Mouse (Mus musculus): ENCODE measurements around the gene Atf7ip2. TPM values are rescaled to one million over a fixed set of nuclear protein-coding genes. Genes with fewer than 3 reads are reported as not detected.
"Not testable (repeated sequence)": the region's sequence is repeated elsewhere in the genome, so short reads cannot be mapped to it uniquely, and the experiment has no call there.

Atf7ip2 gene
- polyA plus RNA-seq, 1 experiment from 2014 or later, result 0.19 TPM

- Histone ChIP-seq H3K9ac (replicated peaks) (no peak overlapping the region), H3K27me3 (no peaks in the 10 kb centered on the region), H3K4me2 (replicated peaks) (no peak overlapping the region), H3K36me3 (no peaks in the 10 kb centered on the region), H3K27ac (replicated peaks) (no peak overlapping the region), H3K4me1 (no peaks in the 10 kb centered on the region), H3K4me3 (no peak overlapping the region), H3K9me3 (no peaks in the 10 kb centered on the region)
- no peak for ATAC-seq (replicated peaks)
Measured at GRCm38 (mm10) chr16:10236601-10237000, 44.1 kb downstream of the Atf7ip2 start.

- Histone ChIP-seq H3K27me3 (no peaks in the 10 kb centered on the region), H3K9me3 (no peaks in the 10 kb centered on the region), H3K4me2 (replicated peaks) (no peak overlapping the region), H3K27ac (replicated peaks) (no peak overlapping the region), H3K9ac (replicated peaks) (no peak overlapping the region), H3K36me3 (no peaks in the 10 kb centered on the region), H3K4me3 (no peak overlapping the region), H3K4me1 (peaks cover 3% of the 10 kb centered on the region; the same call in 1 of the 2 replicates)
- 17% methylated on average over 1 of the region's 1 CpGs for WGBS
- no peak for ATAC-seq (replicated peaks)
Measured at GRCm38 (mm10) chr16:10253993-10254392, 61.5 kb downstream of the Atf7ip2 start.

GRCm38 (mm10) chr16:10272256-10272655 lies 79.7 kb downstream of the Atf7ip2 start:
- peaks cover 5% of the 10 kb centered on the region; the same call in 1 of the 2 replicates for H3K9me3 ChIP-seq
- no peak overlapping the region for H3K4me2 ChIP-seq (replicated peaks)
- no peaks in the 10 kb centered on the region for H3K4me1 ChIP-seq
- no peak overlapping the region for H3K27ac ChIP-seq (replicated peaks)
- H3K9ac ChIP-seq (replicated peaks), result no peak overlapping the region
- 28% methylated on average over 3 of the region's 3 CpGs for WGBS
- no peak overlapping the region for H3K4me3 ChIP-seq
- no peak for ATAC-seq (replicated peaks)
- H3K27me3 ChIP-seq, result no peaks in the 10 kb centered on the region
- no peaks in the 10 kb centered on the region for H3K36me3 ChIP-seq

DNA sequence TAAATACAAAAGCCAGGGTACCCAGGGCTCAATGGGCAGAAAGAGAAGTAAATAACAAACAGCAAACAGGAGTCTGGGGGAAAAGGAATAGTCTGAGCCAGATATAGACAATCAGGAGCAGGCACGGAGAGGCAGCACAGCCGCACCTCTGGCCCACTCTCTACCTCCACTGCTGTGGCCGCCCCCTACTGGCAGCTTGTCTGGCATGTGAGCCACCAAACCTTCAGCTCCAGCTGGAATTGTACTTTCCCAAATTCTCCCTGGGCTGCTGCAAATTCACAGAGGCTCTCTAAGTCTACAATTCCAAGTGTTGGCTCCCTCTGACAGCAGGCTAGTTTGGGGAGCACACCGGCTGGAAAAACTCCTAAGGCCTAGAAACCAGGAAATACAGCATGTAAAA lies 82.0 kb downstream of the Atf7ip2 start:
- Histone ChIP-seq H3K27me3 (no peaks in the 10 kb centered on the region), H3K27ac (replicated peaks) (no peak overlapping the region), H3K9ac (replicated peaks) (no peak overlapping the region), H3K4me2 (replicated peaks) (no peak overlapping the region), H3K4me1 (no peaks in the 10 kb centered on the region), H3K9me3 (peaks cover 5% of the 10 kb centered on the region; the same call in 1 of the 2 replicates), H3K36me3 (no peaks in the 10 kb centered on the region), H3K4me3 (no peak overlapping the region)
- 71% methylated on average over 4 of the region's 4 CpGs for WGBS
- ATAC-seq (replicated peaks), result no peak

GRCm38 (mm10) chr16:10276778-10277177 lies 84.3 kb downstream of the Atf7ip2 start:
- H3K27ac ChIP-seq (replicated peaks); ATAC-seq (replicated peaks): not testable (repeated sequence)
- WGBS, result 84% methylated on average over 5 of the region's 5 CpGs

DNA sequence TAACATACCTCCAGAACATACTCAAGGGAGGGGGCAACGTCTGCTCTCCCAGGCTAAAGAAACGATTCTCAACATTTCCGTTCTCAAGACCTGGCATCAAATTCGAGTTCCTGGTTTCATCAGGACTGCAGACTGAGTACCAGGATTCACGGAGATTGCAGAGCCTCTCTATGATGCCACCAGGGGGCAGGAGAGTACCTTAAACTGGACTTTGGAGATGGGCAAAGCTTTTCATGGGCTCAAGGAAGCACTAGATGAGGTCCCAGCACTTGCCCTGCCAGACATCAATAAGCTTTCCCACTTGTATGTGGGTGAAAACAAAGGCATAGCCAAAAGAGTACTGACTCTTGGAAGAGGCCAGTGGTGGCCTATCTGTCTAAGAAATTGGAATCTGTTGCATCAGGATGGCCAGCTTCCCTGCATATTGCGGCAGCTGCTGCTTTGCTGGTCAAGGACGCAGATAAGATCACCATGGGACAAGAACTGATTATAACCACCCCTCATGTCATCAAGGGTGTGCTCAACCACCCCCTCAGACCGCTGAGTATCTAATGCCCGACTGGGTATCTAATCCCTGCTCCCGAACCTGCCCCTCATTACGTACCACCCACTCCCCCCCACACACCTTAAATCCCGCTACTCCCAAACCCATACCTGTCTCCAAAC lies 87.9 kb downstream of the Atf7ip2 start:
- Histone ChIP-seq H3K36me3 (no peaks in the 10 kb centered on the region), H3K9ac (replicated peaks) (no peak overlapping the region), H3K4me1 (no peaks in the 10 kb centered on the region), H3K27me3 (no peaks in the 10 kb centered on the region), H3K4me3 (no peak overlapping the region), H3K9me3 (no peaks in the 10 kb centered on the region), H3K4me2 (replicated peaks) (no peak overlapping the region), H3K27ac (replicated peaks) (no peak overlapping the region)
- WGBS, result 49% methylated on average over 12 of the region's 12 CpGs
- no peak for ATAC-seq (replicated peaks)

More at GRCm38 (mm10) chr16:10276778-10277177, 84.3 kb downstream of the Atf7ip2 start:
- not testable (repeated sequence) for H3K4me2 ChIP-seq (replicated peaks); H3K36me3 ChIP-seq; H3K4me1 ChIP-seq; H3K27me3 ChIP-seq; H3K9ac ChIP-seq (replicated peaks); H3K9me3 ChIP-seq; H3K4me3 ChIP-seq

GRCm38 (mm10) chr16:10281890-10282289 lies 89.4 kb downstream of the Atf7ip2 start:
- 87% methylated on average over 3 of the region's 3 CpGs for WGBS
- Histone ChIP-seq H3K27ac (replicated peaks) (no peak overlapping the region), H3K27me3 (no peaks in the 10 kb centered on the region), H3K36me3 (no peaks in the 10 kb centered on the region), H3K4me2 (replicated peaks) (no peak overlapping the region), H3K4me3 (no peak overlapping the region), H3K9ac (replicated peaks) (no peak overlapping the region), H3K9me3 (no peaks in the 10 kb centered on the region), H3K4me1 (no peaks in the 10 kb centered on the region)
- ATAC-seq (replicated peaks), result no peak

- Histone ChIP-seq H3K9me3 (no peaks in the 10 kb centered on the region), H3K4me1 (no peaks in the 10 kb centered on the region), H3K4me2 (replicated peaks) (no peak overlapping the region), H3K36me3 (no peaks in the 10 kb centered on the region), H3K9ac (replicated peaks) (no peak overlapping the region), H3K27me3 (no peaks in the 10 kb centered on the region), H3K27ac (replicated peaks) (no peak overlapping the region), H3K4me3 (no peak overlapping the region)
- ATAC-seq (replicated peaks), result no peak
- WGBS, result 88% methylated on average over 9 of the region's 9 CpGs
Measured at GRCm38 (mm10) chr16:10286513-10287268, 94.2 kb downstream of the Atf7ip2 start.

GRCm38 (mm10) chr16:10288115-10288514 lies 95.6 kb downstream of the Atf7ip2 start:
- H3K9me3 ChIP-seq, result no peaks in the 10 kb centered on the region
- no peaks in the 10 kb centered on the region for H3K27me3 ChIP-seq
- H3K4me1 ChIP-seq, result no peaks in the 10 kb centered on the region
- H3K27ac ChIP-seq (replicated peaks), result no peak overlapping the region
- no peak overlapping the region for H3K9ac ChIP-seq (replicated peaks)
- no peak for ATAC-seq (replicated peaks)
- 91% methylated on average over 6 of the region's 6 CpGs for WGBS
- H3K4me3 ChIP-seq, result no peak overlapping the region
- H3K4me2 ChIP-seq (replicated peaks), result no peak overlapping the region
- H3K36me3 ChIP-seq, result no peaks in the 10 kb centered on the region

DNA sequence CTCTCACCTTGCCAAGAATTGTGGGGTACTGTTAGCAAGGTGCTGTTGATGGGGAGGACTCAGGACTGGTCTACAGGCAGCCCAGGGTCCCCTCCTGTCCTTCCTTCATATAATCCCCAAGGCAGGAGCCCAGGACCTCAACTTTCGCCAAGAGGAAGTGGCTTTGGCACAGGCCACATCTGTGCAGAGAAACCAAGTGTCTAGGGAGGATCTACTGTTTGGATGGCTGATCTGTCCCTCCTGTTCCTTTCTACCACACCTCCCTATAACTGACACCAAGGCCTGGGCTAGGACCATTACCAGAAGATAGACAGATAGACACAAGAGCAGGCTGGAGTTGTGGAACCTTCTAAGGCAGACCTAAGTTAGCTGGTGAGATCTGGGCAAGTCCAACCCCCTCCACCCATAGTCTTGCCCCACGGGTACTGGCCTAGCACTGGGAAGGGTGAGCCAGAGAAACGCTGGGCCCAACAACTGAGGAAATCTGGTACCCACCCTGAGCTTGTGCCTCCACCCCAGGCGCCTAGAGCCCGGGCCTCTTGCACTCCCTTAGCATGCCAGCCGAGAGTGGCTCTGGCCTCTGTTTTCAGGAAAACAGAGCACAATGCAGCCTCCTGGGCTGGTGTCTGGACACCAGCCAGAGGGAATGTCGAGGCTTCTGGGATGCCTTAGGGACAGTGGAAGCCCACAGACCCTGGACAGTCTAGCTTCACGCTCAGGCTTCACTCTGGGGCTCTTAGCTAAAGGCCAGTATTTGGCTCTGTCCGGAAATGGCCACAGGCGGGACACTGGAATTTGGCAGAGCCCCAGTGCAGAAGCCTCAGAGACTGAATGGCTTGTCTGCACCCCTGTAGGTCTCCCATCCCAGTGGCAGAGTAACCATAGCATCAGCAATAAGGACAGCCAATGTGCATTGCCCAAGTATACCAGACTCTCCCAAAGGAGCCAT lies 105.5 kb downstream of the Atf7ip2 start:
- 78% methylated on average over 10 of the region's 10 CpGs for WGBS
- H3K4me1 ChIP-seq, result peaks cover 2% of the 10 kb centered on the region; the same call in 1 of the 2 replicates
- no peak overlapping the region for H3K27ac ChIP-seq (replicated peaks)
- no peaks in the 10 kb centered on the region for H3K9me3 ChIP-seq
- H3K4me3 ChIP-seq, result no peak overlapping the region
- no peaks in the 10 kb centered on the region for H3K36me3 ChIP-seq
- no peak overlapping the region for H3K9ac ChIP-seq (replicated peaks)
- H3K4me2 ChIP-seq (replicated peaks), result no peak overlapping the region
- H3K27me3 ChIP-seq, result no peaks in the 10 kb centered on the region
- no peak for ATAC-seq (replicated peaks)

GRCm38 (mm10) chr16:10299637-10300036 lies 107.1 kb downstream of the Atf7ip2 start:
- no peak overlapping the region for H3K9ac ChIP-seq (replicated peaks)
- H3K27ac ChIP-seq (replicated peaks), result no peak overlapping the region
- H3K4me1 ChIP-seq, result peaks cover 2% of the 10 kb centered on the region; the same call in 1 of the 2 replicates
- WGBS, result 40% methylated on average over 8 of the region's 8 CpGs
- no peak overlapping the region for H3K4me3 ChIP-seq
- no peaks in the 10 kb centered on the region for H3K36me3 ChIP-seq
- no peak overlapping the region for H3K4me2 ChIP-seq (replicated peaks)
- H3K9me3 ChIP-seq, result no peaks in the 10 kb centered on the region
- no peaks in the 10 kb centered on the region for H3K27me3 ChIP-seq
- ATAC-seq (replicated peaks), result no peak

Data from forebrain, embryonic 15.5 days (tissue).